Mouse (Mus musculus) liver, embryonic 14.5 days (tissue): ENCODE results near the gene Tmem229b.

ENCODE experiments used
- CTCF ChIP-seq: IDR thresholded peaks from 2 replicates; pipeline ENCODE4 v1.5.1; 2016; ENCODE audit warnings: antibody characterized with exemption, low read depth, control low read depth
- EP300 ChIP-seq: IDR thresholded peaks from 2 replicates; pipeline ENCODE4 v1.6.1; 2016; ENCODE audit warnings: antibody characterized with exemption, low read depth

DNA sequence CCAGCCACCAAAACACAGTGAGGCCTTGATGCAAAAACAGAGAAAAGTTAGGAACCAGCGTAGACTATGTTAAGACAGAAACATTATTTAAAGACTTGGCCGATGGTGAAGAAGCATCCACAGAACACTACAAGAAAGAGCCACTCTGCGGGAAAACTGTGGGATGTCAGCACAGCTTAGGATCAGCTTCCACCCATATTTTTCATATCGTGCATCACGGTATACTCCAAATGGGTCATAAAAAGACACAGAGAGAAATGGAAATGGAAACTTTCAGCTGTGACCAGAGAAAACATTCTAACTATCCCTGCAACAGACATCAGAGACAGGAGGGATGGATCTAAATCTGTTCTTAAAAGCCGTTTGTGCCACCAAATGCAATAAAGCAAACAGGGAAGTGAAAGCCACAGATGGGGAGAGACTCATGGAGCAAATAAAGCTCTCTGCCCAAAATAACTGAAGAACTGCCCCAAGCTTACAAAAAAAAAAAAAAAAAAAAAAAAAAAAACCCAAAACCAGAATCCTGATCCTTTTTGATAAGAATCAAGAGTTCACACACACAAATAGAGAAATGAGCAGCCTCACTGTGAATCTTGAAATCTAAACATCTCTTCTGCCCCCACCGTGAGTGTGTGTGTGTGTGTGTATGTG, 83.8 kb downstream of the Tmem229b start:
- TF ChIP-seq CTCF (no peak), EP300 (no peak)
